Mouse (Mus musculus) neutrophil, adult 5-6 weeks (primary cell): ENCODE results near the gene Rem2. TPM values are rescaled to one million over a fixed set of nuclear protein-coding genes. Genes with fewer than 3 reads are reported as not detected.

Source experiments
- total RNA-seq: library from RNA; stranded (forward); fragments of 200-1000 nt; gene quantifications from 2 replicates; pipeline ENCODE4 v1.2.3, GENCODE M21; 2017

Gene Rem2
- total RNA-seq, 1 experiment from 2014 or later, result 0.93 TPM

Other genes starting within 250 kb of the Rem2 start
- gene Dad1, start 222.0 kb upstream of the Rem2 start, total RNA-seq, result 50.7 and 51.7 TPM in 2 replicates
- gene Abhd4, start 221.9 kb upstream of the Rem2 start, total RNA-seq, result 16.1 and 16.6 TPM in 2 replicates
- gene Olfr49, start 191.2 kb upstream of the Rem2 start, total RNA-seq, result 0.12 TPM in 1 of 2 replicates, not detected in the other
- gene Oxa1l, start 115.3 kb upstream of the Rem2 start, total RNA-seq, result 58.7 and 61.3 TPM in 2 replicates
- gene Slc7a7, start 58.3 kb upstream of the Rem2 start, total RNA-seq, result 2.8 and 7.4 TPM in 2 replicates
- 31.8 and 33.4 TPM in 2 replicates for gene Mrpl52, start 49.2 kb upstream of the Rem2 start, total RNA-seq
- gene Mmp14, start 44.5 kb upstream of the Rem2 start, total RNA-seq, result 0.58 and 2.6 TPM in 2 replicates
- gene Lrp10, start 12.0 kb upstream of the Rem2 start, total RNA-seq, result 69.1 and 100 TPM in 2 replicates
- 13.3 and 18.4 TPM in 2 replicates for gene Prmt5, start 41.4 kb downstream of the Rem2 start, total RNA-seq
- 20.0 and 20.7 TPM in 2 replicates for gene Haus4, start 78.5 kb downstream of the Rem2 start, total RNA-seq
- 0.12 and 0.25 TPM in 2 replicates for gene Ajuba, start 101.5 kb downstream of the Rem2 start, total RNA-seq
- 2.1 and 4.5 TPM in 2 replicates for gene 4931414P19Rik, start 129.9 kb downstream of the Rem2 start, total RNA-seq
- gene Psmb5, start 141.9 kb downstream of the Rem2 start, total RNA-seq, result 24.0 and 29.1 TPM in 2 replicates
- 0.12 TPM in 1 of 2 replicates, not detected in the other for gene Psmb11, start 145.3 kb downstream of the Rem2 start, total RNA-seq
- not detected in 2 replicates for gene Gm17606, start 164.9 kb downstream of the Rem2 start, total RNA-seq
- gene Cdh24, start 165.3 kb downstream of the Rem2 start, total RNA-seq, result 1.5 and 2.5 TPM in 2 replicates
- 24.8 and 28.1 TPM in 2 replicates for gene 1700123O20Rik, start 210.1 kb downstream of the Rem2 start, total RNA-seq
- 373 and 387 TPM in 2 replicates for gene Acin1, start 210.8 kb downstream of the Rem2 start, total RNA-seq
- gene Gm29776, start 222.7 kb downstream of the Rem2 start, total RNA-seq, result not detected in 2 replicates
- 9.1 and 9.2 TPM in 2 replicates for gene Cebpe, start 236.1 kb downstream of the Rem2 start, total RNA-seq